Mouse (Mus musculus) megakaryocyte-erythroid progenitor cell, adult 5-6 weeks (primary cell): ENCODE results near the gene Myl6. TPM values are rescaled to one million over a fixed set of nuclear protein-coding genes. Genes with fewer than 3 reads are reported as not detected.

Source experiments
- ATAC-seq: replicated peaks from 2 replicates; pipeline ENCODE4 v1.8.0; 2016; ENCODE audit warnings: mild to moderate bottlenecking, inconsistent platforms; ENCODE audit not compliant: severe bottlenecking, poor library complexity, low FRiP score, low TSS enrichment
- total RNA-seq, 2 experiments: library from RNA; stranded (forward) in 1 of 2; stranded (reverse) in 1 of 2; fragments of 200-1000, 215-1000 nt in 1 of 2; fragments of >200 nt in 1 of 2; fragmentation: Nextera tagmentation in 1 of 2; gene quantifications; 2 replicates each; pipeline ENCODE4 v1.2.3; 2014 to 2017

Myl6 gene
- total RNA-seq, 2 experiments from 2014 or later: 663 to 828 TPM

DNA sequence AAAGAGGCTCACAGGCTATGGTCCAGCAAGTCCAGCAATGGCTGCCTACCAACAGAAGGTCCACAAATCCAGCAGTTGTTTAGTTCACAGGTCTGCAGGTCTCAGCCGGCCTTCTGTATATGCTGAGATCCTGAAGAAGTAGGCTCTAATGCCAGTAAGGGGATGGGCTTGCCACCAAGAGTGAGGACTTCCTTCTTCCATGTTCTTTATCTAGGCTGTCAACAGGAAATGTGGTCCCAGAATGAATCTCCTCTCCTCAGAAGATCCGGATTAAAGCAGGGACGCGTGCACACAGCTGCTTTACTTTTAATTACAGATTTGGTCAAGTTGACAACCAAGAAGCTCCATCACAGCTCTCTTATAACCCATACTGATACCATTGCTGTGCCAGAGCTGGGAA, 48.5 kb downstream of the Myl6 start:
- 0 out of 2 replicates have a peak, but pooled peaks have one; percentile 11 for ATAC-seq

DNA sequence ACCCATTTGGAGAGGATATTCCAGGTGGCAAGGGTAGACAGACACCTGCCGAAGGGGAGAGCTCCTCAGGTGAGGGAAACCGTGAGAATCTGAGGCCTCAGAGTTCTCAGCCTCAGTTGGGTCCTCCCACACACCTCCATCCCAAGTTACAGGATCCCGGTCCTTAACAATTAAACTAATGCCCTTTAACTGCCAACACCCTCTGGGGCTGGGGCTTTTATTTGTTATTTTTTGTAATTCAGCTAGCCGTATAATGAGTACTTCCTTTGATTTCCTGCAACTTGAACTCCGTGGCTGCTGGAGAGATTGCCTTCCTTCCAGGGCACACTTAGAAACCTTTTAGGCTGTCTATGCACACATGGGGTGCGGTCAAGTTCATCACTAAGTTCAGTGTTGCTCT, 49.6 kb downstream of the Myl6 start:
- ATAC-seq: peak; percentile 40; the same call in 1 of the 2 replicates

DNA sequence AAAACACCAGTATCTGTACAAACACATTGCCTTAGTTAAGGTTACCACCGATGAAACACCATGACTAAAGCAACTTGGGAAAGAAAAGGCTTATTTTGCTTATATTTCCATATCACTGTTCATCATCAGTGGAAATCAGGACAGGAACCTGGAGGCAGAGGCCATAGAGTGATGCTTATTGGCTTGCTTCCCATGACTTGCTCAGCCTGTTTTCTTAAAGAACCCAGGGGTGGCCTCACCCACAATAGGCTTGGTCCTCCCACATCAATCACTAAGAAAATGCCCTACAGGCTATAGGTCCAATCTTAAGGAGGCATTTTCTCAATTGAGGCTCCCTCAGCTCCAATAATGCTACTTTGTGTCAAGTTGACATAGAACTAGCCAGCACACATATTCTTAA, 51.2 kb downstream of the Myl6 start:
- no peak for ATAC-seq

DNA sequence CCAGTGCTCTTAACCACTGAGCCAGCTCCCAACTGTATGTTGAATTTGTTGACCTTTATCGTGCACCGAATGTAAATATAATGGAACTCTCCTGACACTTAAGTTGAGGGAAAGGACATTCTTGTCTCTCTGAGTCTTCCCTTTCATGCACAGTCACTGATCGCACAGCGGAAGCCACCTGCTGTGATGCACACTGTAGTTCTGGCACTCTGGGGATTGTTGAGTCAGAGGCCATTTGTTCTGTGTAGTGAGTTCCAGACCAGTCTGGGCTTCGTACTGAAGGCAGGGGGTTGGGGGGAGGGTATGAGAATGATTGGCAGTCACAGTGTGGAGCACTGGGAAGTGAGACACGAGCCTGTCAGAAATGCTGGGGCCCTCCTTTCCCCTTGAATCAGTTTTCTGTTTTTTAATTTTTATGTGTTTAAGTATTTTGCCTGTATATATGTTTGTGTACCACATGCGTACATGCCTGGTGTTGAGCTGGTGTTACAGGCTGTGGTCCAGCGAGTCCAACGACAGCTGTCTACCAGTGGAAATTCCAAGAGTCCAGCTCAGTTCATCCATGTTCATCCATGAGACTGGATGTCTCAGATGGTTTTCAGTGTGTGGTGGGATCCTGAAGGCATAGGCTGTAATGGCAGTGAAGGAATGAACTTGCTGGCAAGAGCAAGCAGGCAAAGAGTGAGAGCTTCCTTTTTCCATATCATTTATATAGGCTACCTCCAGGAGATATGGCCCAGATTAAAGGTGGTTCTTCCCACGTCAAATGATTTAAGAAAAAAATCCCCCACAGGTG, 52.4 kb downstream of the Myl6 start:
- no peak for ATAC-seq

Other genes starting within 250 kb of the Myl6 start
- 1.3 and 1.7 TPM in 2 replicates for gene Apon, start 240.0 kb downstream of the Myl6 start, total RNA-seq (2014; fragmentation: Nextera tagmentation)
- gene Apon, start 240.0 kb downstream of the Myl6 start, total RNA-seq (2017): not detected in 2 replicates
- not detected in 2 replicates for gene Apof, start 225.5 kb downstream of the Myl6 start, total RNA-seq (2014; fragmentation: Nextera tagmentation)
- not detected in 2 replicates for gene Apof, start 225.5 kb downstream of the Myl6 start, total RNA-seq (2017)
- gene Stat2, start 223.6 kb downstream of the Myl6 start, total RNA-seq (2014; fragmentation: Nextera tagmentation): 24.3 and 35.7 TPM in 2 replicates
- gene Stat2, start 223.6 kb downstream of the Myl6 start, total RNA-seq (2017): 8.1 and 9.0 TPM in 2 replicates
- gene Il23a, start 195.4 kb downstream of the Myl6 start, total RNA-seq (2014; fragmentation: Nextera tagmentation): not detected in 2 replicates
- not detected in 2 replicates for gene Il23a, start 195.4 kb downstream of the Myl6 start, total RNA-seq (2017)
- 37.0 and 40.7 TPM in 2 replicates for gene Pan2, start 190.8 kb downstream of the Myl6 start, total RNA-seq (2014; fragmentation: Nextera tagmentation)
- gene Pan2, start 190.8 kb downstream of the Myl6 start, total RNA-seq (2017): 14.2 and 18.0 TPM in 2 replicates
- 62.8 and 95.5 TPM in 2 replicates for gene Cnpy2, start 171.7 kb downstream of the Myl6 start, total RNA-seq (2014; fragmentation: Nextera tagmentation)
- 86.0 and 87.5 TPM in 2 replicates for gene Cnpy2, start 171.7 kb downstream of the Myl6 start, total RNA-seq (2017)
- gene Cs, start 156.4 kb downstream of the Myl6 start, total RNA-seq (2014; fragmentation: Nextera tagmentation): 226 and 251 TPM in 2 replicates
- 113 and 182 TPM in 2 replicates for gene Cs, start 156.4 kb downstream of the Myl6 start, total RNA-seq (2017)
- gene Coq10a, start 125.1 kb downstream of the Myl6 start, total RNA-seq (2014; fragmentation: Nextera tagmentation): 12.9 and 16.8 TPM in 2 replicates
- 8.8 and 10.9 TPM in 2 replicates for gene Coq10a, start 125.1 kb downstream of the Myl6 start, total RNA-seq (2017)
- 62.2 and 68.5 TPM in 2 replicates for gene Ankrd52, start 117.0 kb downstream of the Myl6 start, total RNA-seq (2014; fragmentation: Nextera tagmentation)
- 8.3 and 11.7 TPM in 2 replicates for gene Ankrd52, start 117.0 kb downstream of the Myl6 start, total RNA-seq (2017)
- not detected in 2 replicates for gene Slc39a5, start 92.9 kb downstream of the Myl6 start, total RNA-seq (2014; fragmentation: Nextera tagmentation)
- not detected in 2 replicates for gene Slc39a5, start 92.9 kb downstream of the Myl6 start, total RNA-seq (2017)
- 63.0 and 130 TPM in 2 replicates for gene Nabp2, start 82.7 kb downstream of the Myl6 start, total RNA-seq (2014; fragmentation: Nextera tagmentation)
- 54.4 and 98.8 TPM in 2 replicates for gene Nabp2, start 82.7 kb downstream of the Myl6 start, total RNA-seq (2017)
- 20.9 and 21.6 TPM in 2 replicates for gene Rnf41, start 82.5 kb downstream of the Myl6 start, total RNA-seq (2014; fragmentation: Nextera tagmentation)
- 8.8 and 12.9 TPM in 2 replicates for gene Rnf41, start 82.5 kb downstream of the Myl6 start, total RNA-seq (2017)
- gene Smarcc2, start 34.9 kb downstream of the Myl6 start, total RNA-seq (2014; fragmentation: Nextera tagmentation): 98.5 and 119 TPM in 2 replicates
- gene Smarcc2, start 34.9 kb downstream of the Myl6 start, total RNA-seq (2017): 62.9 and 73.3 TPM in 2 replicates
- gene Myl6b, start 4.5 kb upstream of the Myl6 start, total RNA-seq (2014; fragmentation: Nextera tagmentation): 3.7 and 6.3 TPM in 2 replicates
- 0.56 TPM in 1 of 2 replicates, not detected in the other for gene Myl6b, start 4.5 kb upstream of the Myl6 start, total RNA-seq (2017)
- gene Esyt1, start 31.7 kb upstream of the Myl6 start, total RNA-seq (2014; fragmentation: Nextera tagmentation): 49.7 and 53.8 TPM in 2 replicates
- gene Esyt1, start 31.7 kb upstream of the Myl6 start, total RNA-seq (2017): 59.2 and 66.2 TPM in 2 replicates
- gene Zc3h10, start 53.6 kb upstream of the Myl6 start, total RNA-seq (2014; fragmentation: Nextera tagmentation): 5.6 and 6.7 TPM in 2 replicates
- 8.3 and 10.2 TPM in 2 replicates for gene Zc3h10, start 53.6 kb upstream of the Myl6 start, total RNA-seq (2017)
- 7,210 and 7,602 TPM in 2 replicates for gene Rpl41, start 55.2 kb upstream of the Myl6 start, total RNA-seq (2014; fragmentation: Nextera tagmentation)
- gene Rpl41, start 55.2 kb upstream of the Myl6 start, total RNA-seq (2017): 3,211 and 3,934 TPM in 2 replicates
- gene Pa2g4, start 71.8 kb upstream of the Myl6 start, total RNA-seq (2014; fragmentation: Nextera tagmentation): 419 and 446 TPM in 2 replicates
- gene Pa2g4, start 71.8 kb upstream of the Myl6 start, total RNA-seq (2017): 426 and 489 TPM in 2 replicates
- gene Erbb3, start 95.5 kb upstream of the Myl6 start, total RNA-seq (2014; fragmentation: Nextera tagmentation): 1.9 and 3.2 TPM in 2 replicates
- gene Erbb3, start 95.5 kb upstream of the Myl6 start, total RNA-seq (2017): 0.09 and 1.2 TPM in 2 replicates
- 3,309 and 3,313 TPM in 2 replicates for gene Rps26, start 132.6 kb upstream of the Myl6 start, total RNA-seq (2014; fragmentation: Nextera tagmentation)
- 1,110 and 1,543 TPM in 2 replicates for gene Rps26, start 132.6 kb upstream of the Myl6 start, total RNA-seq (2017)
- gene Ikzf4, start 151.8 kb upstream of the Myl6 start, total RNA-seq (2014; fragmentation: Nextera tagmentation): 0.25 and 0.26 TPM in 2 replicates
- gene Ikzf4, start 151.8 kb upstream of the Myl6 start, total RNA-seq (2017): 0.19 TPM in 1 of 2 replicates, not detected in the other
- gene Suox, start 179.9 kb upstream of the Myl6 start, total RNA-seq (2014; fragmentation: Nextera tagmentation): 7.0 and 7.8 TPM in 2 replicates
- 4.6 and 5.1 TPM in 2 replicates for gene Suox, start 179.9 kb upstream of the Myl6 start, total RNA-seq (2017)
- gene Rab5b, start 202.1 kb upstream of the Myl6 start, total RNA-seq (2014; fragmentation: Nextera tagmentation): 16.2 and 22.1 TPM in 2 replicates
- gene Rab5b, start 202.1 kb upstream of the Myl6 start, total RNA-seq (2017): 16.6 and 19.1 TPM in 2 replicates
- gene Pmel, start 210.1 kb upstream of the Myl6 start, total RNA-seq (2014; fragmentation: Nextera tagmentation): not detected in 2 replicates
- gene Pmel, start 210.1 kb upstream of the Myl6 start, total RNA-seq (2017): not detected in 2 replicates
- gene Cdk2, start 210.9 kb upstream of the Myl6 start, total RNA-seq (2014; fragmentation: Nextera tagmentation): 68.6 and 94.9 TPM in 2 replicates
- 46.7 and 66.1 TPM in 2 replicates for gene Cdk2, start 210.9 kb upstream of the Myl6 start, total RNA-seq (2017)